Mouse (Mus musculus): ENCODE results near the gene Cers5.
"Not testable (repeated sequence)": the region's sequence is repeated elsewhere in the genome, so short reads cannot be mapped to it uniquely, and the experiment has no call there.

Gene Cers5

GRCm38 (mm10) chr15:99790464-99790863, 17.8 kb upstream of the Cers5 start:
- DNase-seq (ENCODE audit: low spot score): no peak

GRCm38 (mm10) chr15:99787625-99788120, 15.0 kb upstream of the Cers5 start:
- peak; percentile 35 for DNase-seq (ENCODE audit: low spot score)

- DNase-seq (ENCODE audit: low spot score): no peak
These were observed 6.1 kb upstream of the Cers5 start for GRCm38 (mm10) chr15:99778677-99779335.

GRCm38 (mm10) chr15:99778148-99778547, 5.5 kb upstream of the Cers5 start:
- no peak for DNase-seq (ENCODE audit: low spot score)

GRCm38 (mm10) chr15:99772925-99773324, 240 bp upstream of the Cers5 start:
- DNase-seq (ENCODE audit: low spot score): no peak

- peak; percentile 91 for DNase-seq (ENCODE audit: low spot score)
These were observed 306 bp downstream of the Cers5 start for GRCm38 (mm10) chr15:99772277-99772880.

- no peak for DNase-seq (ENCODE audit: low spot score)
These were observed 946 bp downstream of the Cers5 start for GRCm38 (mm10) chr15:99771601-99772276.

- DNase-seq (ENCODE audit: low spot score): no peak
These were observed 1.6 kb downstream of the Cers5 start for GRCm38 (mm10) chr15:99771004-99771500.

- no peak for DNase-seq (ENCODE audit: low spot score)
These were observed 3.9 kb downstream of the Cers5 start for GRCm38 (mm10) chr15:99768761-99769160.

- no peak for DNase-seq (ENCODE audit: low spot score)
These were observed 5.2 kb downstream of the Cers5 start for GRCm38 (mm10) chr15:99767467-99767866.

GRCm38 (mm10) chr15:99754204-99754603, 18.5 kb downstream of the Cers5 start:
- DNase-seq (ENCODE audit: low spot score): no peak

- DNase-seq (ENCODE audit: low spot score): no peak
These were observed 32.5 kb downstream of the Cers5 start for GRCm38 (mm10) chr15:99740229-99740628.

- no peak for DNase-seq (ENCODE audit: low spot score)
These were observed 36.0 kb downstream of the Cers5 start for GRCm38 (mm10) chr15:99736675-99737074.

GRCm38 (mm10) chr15:99735631-99736030, 37.1 kb downstream of the Cers5 start:
- DNase-seq (ENCODE audit: low spot score): peak; percentile 100

GRCm38 (mm10) chr15:99733186-99733585, 39.5 kb downstream of the Cers5 start:
- DNase-seq (ENCODE audit: low spot score): no peak

GRCm38 (mm10) chr15:99731678-99732077, 41.0 kb downstream of the Cers5 start:
- no peak for DNase-seq (ENCODE audit: low spot score)

- DNase-seq (ENCODE audit: low spot score): no peak
These were observed 41.5 kb downstream of the Cers5 start for GRCm38 (mm10) chr15:99731167-99731566.

GRCm38 (mm10) chr15:99729056-99729783, 43.5 kb downstream of the Cers5 start:
- DNase-seq (ENCODE audit: low spot score): no peak

GRCm38 (mm10) chr15:99728211-99728610, 44.5 kb downstream of the Cers5 start:
- DNase-seq (ENCODE audit: low spot score): no peak

- DNase-seq (ENCODE audit: low spot score): no peak
These were observed 45.2 kb downstream of the Cers5 start for GRCm38 (mm10) chr15:99727525-99727924.

GRCm38 (mm10) chr15:99727039-99727438, 45.6 kb downstream of the Cers5 start:
- DNase-seq (ENCODE audit: low spot score): not testable (repeated sequence)

GRCm38 (mm10) chr15:99726549-99726948, 46.1 kb downstream of the Cers5 start:
- no peak for DNase-seq (ENCODE audit: low spot score)
